Mouse (Mus musculus) bone marrow macrophage, adult 2 months (primary cell): ENCODE data around the gene Tmbim6.

Experiments used
- CTCF ChIP-seq: IDR thresholded peaks from 2 replicates; pipeline ENCODE4 v1.5.1; 2012; ENCODE audit warnings: low read depth, mild to moderate bottlenecking, low read length, moderate library complexity
- POLR2A ChIP-seq: IDR thresholded peaks from 2 replicates; pipeline ENCODE4 v1.6.1; 2012; ENCODE audit warnings: mild to moderate bottlenecking, low read depth, low read length, borderline replicate concordance

DNA sequence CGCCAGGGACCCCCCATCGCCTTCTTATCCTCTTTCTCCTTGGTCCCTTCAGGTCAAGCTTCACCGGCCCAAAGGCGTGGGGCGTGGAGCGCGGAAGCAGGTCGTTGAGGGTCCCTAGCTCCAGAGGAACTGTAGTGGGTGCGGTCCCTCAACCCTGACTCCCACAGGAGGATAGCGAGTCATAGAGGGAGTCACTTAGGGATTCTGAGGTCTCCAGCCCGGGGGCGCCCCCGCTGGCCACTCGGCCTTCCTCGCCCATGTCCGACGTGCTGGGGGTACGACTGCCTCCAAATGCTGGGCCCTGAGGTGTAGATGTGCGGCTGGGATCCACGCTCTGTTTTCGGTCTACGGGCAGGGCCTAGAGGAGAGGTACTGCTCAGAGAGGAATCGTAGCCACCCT, 29.9 kb downstream of the Tmbim6 start:
- TF ChIP-seq CTCF (no peak), POLR2A (no peak)
